Mouse (Mus musculus) adrenal gland, postnatal 14 days (tissue): Measurements from ENCODE around the gene Zc3h8. TPM values are rescaled to one million over a fixed set of nuclear protein-coding genes. Genes with fewer than 3 reads are reported as not detected.
A peak's percentile ranks its signal among the peaks of the same experiment; 100 is the strongest.

Source experiments
- DNase-seq: peaks from one replicate; pipeline ENCODE4 v3.0.0; 2021; ENCODE audit warnings: mixed read lengths
- long read RNA-seq, 2 experiments: library from polyadenylated mRNA; stranded (forward); transcript quantifications; one replicate each; pipeline ENCODE4 v2.0.0; 2021
- total RNA-seq: library from RNA; stranded (reverse); gene quantifications from 2 replicates; pipeline ENCODE4 v1.2.3, GENCODE M21; 2021

Zc3h8 gene
- 3.9 and 4.7 TPM in 2 replicates for total RNA-seq
- long read RNA-seq, experiment 1, partial matches to known transcripts = 1 of 4 reads
- long read RNA-seq, experiment 1, other reads (novel, unspliced or antisense) = 2 of 4 reads
- long read RNA-seq, experiment 2, transcript Zc3h8-201 (9 exons, 1,624 nt) = major isoform, 5 of 9 reads
- long read RNA-seq, experiment 2, partial matches to known transcripts = 0 of 9 reads
- long read RNA-seq, experiment 2, other reads (novel, unspliced or antisense) = 4 of 9 reads

- DNase-seq = peak; percentile 99
Observed at GRCm38 (mm10) chr2:128943538-128944528, at the start of gene Zc3h8. Zc3h8 (minus strand) TSS chr2:128944077.

- no peak for DNase-seq
Observed at GRCm38 (mm10) chr2:128984746-128985145, 40.9 kb upstream of the Zc3h8 start.

GRCm38 (mm10) chr2:128975572-128975971 is 31.7 kb upstream of the Zc3h8 start:
- no peak for DNase-seq

- DNase-seq = no peak
Observed at GRCm38 (mm10) chr2:128972301-128972700, 28.4 kb upstream of the Zc3h8 start.

- no peak for DNase-seq
Observed at GRCm38 (mm10) chr2:128968475-128969083, 24.7 kb upstream of the Zc3h8 start.

GRCm38 (mm10) chr2:128967661-128968441 is 24.0 kb upstream of the Zc3h8 start, which contains the start of gene Gm10762:
Gm10762 (minus strand) TSS chr2:128967725.
- DNase-seq = peak; percentile 90

GRCm38 (mm10) chr2:128966641-128967580 is 23.0 kb upstream of the Zc3h8 start, which contains the start of gene Zc3h6:
Zc3h6 (plus strand) TSS chr2:128967402.
- DNase-seq = peak; percentile 99

GRCm38 (mm10) chr2:128966236-128966635 is 22.4 kb upstream of the Zc3h8 start:
- DNase-seq = no peak

GRCm38 (mm10) chr2:128965505-128966105 is 21.7 kb upstream of the Zc3h8 start:
- no peak for DNase-seq

- DNase-seq = no peak
Observed at GRCm38 (mm10) chr2:128954186-128954585, 10.3 kb upstream of the Zc3h8 start.

GRCm38 (mm10) chr2:128947962-128948588 is 4.2 kb upstream of the Zc3h8 start:
- DNase-seq = peak; percentile 32

- no peak for DNase-seq
Observed at GRCm38 (mm10) chr2:128936256-128936655, 7.6 kb downstream of the Zc3h8 start.

GRCm38 (mm10) chr2:128930704-128931103 is 13.2 kb downstream of the Zc3h8 start:
- DNase-seq = no peak

- DNase-seq = no peak
Observed at GRCm38 (mm10) chr2:128928446-128928845, 15.4 kb downstream of the Zc3h8 start.

GRCm38 (mm10) chr2:128924799-128925198 is 19.1 kb downstream of the Zc3h8 start:
- no peak for DNase-seq

GRCm38 (mm10) chr2:128916528-128916927 is 27.3 kb downstream of the Zc3h8 start:
- no peak for DNase-seq

- DNase-seq = no peak
Observed at GRCm38 (mm10) chr2:128914978-128915377, 28.9 kb downstream of the Zc3h8 start.

- peak; percentile 14 for DNase-seq
Observed at GRCm38 (mm10) chr2:128903661-128904060, 40.2 kb downstream of the Zc3h8 start.

GRCm38 (mm10) chr2:128902843-128903242 is 41.0 kb downstream of the Zc3h8 start:
- DNase-seq = no peak
